Mouse (Mus musculus): ENCODE results near the gene Gmps. TPM values are rescaled to one million over a fixed set of nuclear protein-coding genes. Genes with fewer than 3 reads are reported as not detected.

Gene Gmps
- polyA plus RNA-seq, 1 experiment from 2014 or later, result 73.6 TPM

- H3K4me1 ChIP-seq (replicated peaks; ENCODE audit: control insufficient read depth, insufficient read depth, low read length), result no peaks in the 10 kb centered on the region
Observed at GRCm38 (mm10) chr3:64038136-64038841, 62.4 kb downstream of the Gmps start.

GRCm38 (mm10) chr3:64039818-64040784 lies 64.2 kb downstream of the Gmps start:
- H3K9me3 ChIP-seq (ENCODE audit: control insufficient read depth, low read length), result no peaks in the 10 kb centered on the region
- DNase-seq (ENCODE audit: low spot score) (peak; percentile 93), ATAC-seq (replicated peaks; ENCODE audit: low FRiP score) (peak; percentile 86)
- H3K27ac ChIP-seq (ENCODE audit: low read depth, low read length), result no peak overlapping the region
- peak overlapping the region; percentile 68 for H3K4me2 ChIP-seq (ENCODE audit: low read depth, low read length, severe bottlenecking)
- no peaks in the 10 kb centered on the region for H3K27me3 ChIP-seq (ENCODE audit: control insufficient read depth, insufficient read depth, low read length)
- peak overlapping the region; percentile 31 for H3K4me3 ChIP-seq (ENCODE audit: low read depth, low read length)
- 6% methylated on average over 25 of the region's 25 CpGs for WGBS
- H3K36me3 ChIP-seq (ENCODE audit: control insufficient read depth, insufficient read depth, low read length), result no peaks in the 10 kb centered on the region
- H3K9ac ChIP-seq (ENCODE audit: low read length), result peak overlapping the region; percentile 17; the same call in 1 of the 2 replicates
- no peaks in the 10 kb centered on the region for H3K4me1 ChIP-seq (replicated peaks; ENCODE audit: control insufficient read depth, insufficient read depth, low read length)

More at GRCm38 (mm10) chr3:64038136-64038841, 62.4 kb downstream of the Gmps start:
- no peak overlapping the region for H3K4me3 ChIP-seq (ENCODE audit: low read depth, low read length)
- H3K27me3 ChIP-seq (ENCODE audit: control insufficient read depth, insufficient read depth, low read length), result no peaks in the 10 kb centered on the region
- H3K9me3 ChIP-seq (ENCODE audit: control insufficient read depth, low read length), result no peaks in the 10 kb centered on the region
- ATAC-seq (replicated peaks; ENCODE audit: low FRiP score) (no peak), DNase-seq (ENCODE audit: low spot score) (no peak)
- 85% methylated on average over 7 of the region's 7 CpGs for WGBS
- H3K9ac ChIP-seq (ENCODE audit: low read length), result no peak overlapping the region
- no peaks in the 10 kb centered on the region for H3K36me3 ChIP-seq (ENCODE audit: control insufficient read depth, insufficient read depth, low read length)
- no peak overlapping the region for H3K4me2 ChIP-seq (ENCODE audit: low read depth, low read length, severe bottlenecking)
- no peak overlapping the region for H3K27ac ChIP-seq (ENCODE audit: low read depth, low read length)

Other genes starting within 250 kb of the Gmps start
- gene Plch1, start 76.6 kb upstream of the Gmps start, polyA plus RNA-seq (2014; fragmentation: Nextera tagmentation; extraction: Ambion mirVana), result 27.5 and 27.6 TPM in 2 replicates
- 3.0 and 4.0 TPM in 2 replicates for gene E130311K13Rik, start 46.6 kb upstream of the Gmps start, polyA plus RNA-seq (2014; fragmentation: Nextera tagmentation; extraction: Ambion mirVana)
- 13.0 and 13.7 TPM in 2 replicates for gene Slc33a1, start 11.3 kb upstream of the Gmps start, polyA plus RNA-seq (2014; fragmentation: Nextera tagmentation; extraction: Ambion mirVana)
- gene Vmn2r1, start 105.4 kb downstream of the Gmps start, polyA plus RNA-seq (2014; fragmentation: Nextera tagmentation; extraction: Ambion mirVana), result not detected in 2 replicates
- not detected in 2 replicates for gene Vmn2r2, start 165.8 kb downstream of the Gmps start, polyA plus RNA-seq (2014; fragmentation: Nextera tagmentation; extraction: Ambion mirVana)